Mouse (Mus musculus) B cell, adult 62 days (primary cell): ENCODE data around the gene Krt90. TPM values are rescaled to one million over a fixed set of nuclear protein-coding genes. Genes with fewer than 3 reads are reported as not detected.

Experiments used
- total RNA-seq: library from RNA; stranded (reverse); gene quantifications from 4 replicates; pipeline ENCODE4 v1.2.4, GENCODE M21; 2023

Gene Krt90
- not detected in 4 replicates for total RNA-seq

GRCm38 (mm10) chr15:101562850-101563249 lies at the start of gene Krt90:
Gene Krt90, minus strand, starts transcription at chr15:101562950.

GRCm38 (mm10) chr15:101573796-101574345 lies 11.1 kb upstream of the Krt90 start, which contains the start of gene Krt75:
Gene Krt75, minus strand, starts transcription at chr15:101573904.

GRCm38 (mm10) chr15:101550567-101550966 lies 12.2 kb downstream of the Krt90 start, which contains the start of gene Krt82:
Gene Krt82, minus strand, starts transcription at chr15:101550667.

DNA sequence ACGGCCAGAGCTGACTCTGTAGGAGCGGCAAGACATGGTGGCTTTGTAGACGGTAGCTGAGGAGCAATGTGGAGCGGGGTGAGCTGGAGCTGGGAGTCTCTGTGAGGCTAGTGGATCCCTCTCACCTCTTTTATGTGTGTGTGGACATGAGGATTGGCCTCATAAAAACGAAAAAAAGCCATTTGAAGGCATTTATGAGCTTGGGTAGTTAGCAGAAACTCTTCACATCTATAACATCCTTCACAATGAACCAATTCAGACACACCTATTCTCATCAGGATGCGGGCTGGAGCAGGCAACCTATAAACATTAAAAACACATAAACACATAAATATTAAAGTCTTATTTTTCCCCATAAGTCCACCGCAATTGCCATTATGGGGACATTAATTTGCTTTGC lies 30.0 kb downstream of the Krt90 start, which contains the start of gene Krt84:
Gene Krt84 (minus strand): TSS at position 101 of the 400 bp plus-strand sequence.

GRCm38 (mm10) chr15:101517161-101517560 lies 45.6 kb downstream of the Krt90 start, which contains the start of gene Gm49425:
Gene Gm49425, minus strand, starts transcription at chr15:101517261.

Other genes with a start within 250 kb of the Krt90 start
- 0.19 to 0.33 TPM in 2 of 4 replicates, not detected in the others for gene Krt80, start 192.8 kb downstream of the Krt90 start, total RNA-seq
- gene Krt7, start 151.9 kb downstream of the Krt90 start, total RNA-seq, result not detected in 4 replicates
- not detected in 4 replicates for gene Krt87, start 124.1 kb downstream of the Krt90 start, total RNA-seq
- not detected in 4 replicates for gene Krt88, start 115.2 kb downstream of the Krt90 start, total RNA-seq
- not detected in 4 replicates for gene Krt81, start 99.2 kb downstream of the Krt90 start, total RNA-seq
- gene Krt86, start 89.5 kb downstream of the Krt90 start, total RNA-seq, result not detected in 4 replicates
- gene Krt83, start 71.4 kb downstream of the Krt90 start, total RNA-seq, result not detected in 4 replicates
- gene Gm49425, start 45.7 kb downstream of the Krt90 start, total RNA-seq, result not detected in 4 replicates
- gene Krt84, start 30.1 kb downstream of the Krt90 start, total RNA-seq, result not detected in 4 replicates
- not detected in 4 replicates for gene Krt82, start 12.3 kb downstream of the Krt90 start, total RNA-seq
- gene Krt75, start 11.0 kb upstream of the Krt90 start, total RNA-seq, result not detected in 4 replicates
- gene Gm5414, start 65.2 kb upstream of the Krt90 start, total RNA-seq, result not detected in 4 replicates
- not detected in 4 replicates for gene Gm5478, start 84.4 kb upstream of the Krt90 start, total RNA-seq
- not detected in 4 replicates for gene Krt6b, start 117.3 kb upstream of the Krt90 start, total RNA-seq
- not detected in 4 replicates for gene Krt6a, start 131.4 kb upstream of the Krt90 start, total RNA-seq
- not detected in 4 replicates for gene Krt5, start 149.9 kb upstream of the Krt90 start, total RNA-seq
- not detected in 4 replicates for gene Krt71, start 180.2 kb upstream of the Krt90 start, total RNA-seq
- gene Krt72, start 223.5 kb upstream of the Krt90 start, total RNA-seq, result not detected in 4 replicates
- gene Krt73, start 239.4 kb upstream of the Krt90 start, total RNA-seq, result not detected in 4 replicates